Mouse (Mus musculus) macrophage (primary cell): ENCODE data around the gene Nectin2. TPM values are rescaled to one million over a fixed set of nuclear protein-coding genes. Genes with fewer than 3 reads are reported as not detected.

Source experiments
- polyA plus RNA-seq: library from polyadenylated mRNA; stranded (reverse); fragments of 250-400 nt; gene quantifications from 3 replicates; pipeline ENCODE4 v1.2.4, GENCODE M21; 2018; ENCODE audit warnings: inconsistent platforms

The Nectin2 gene
- polyA plus RNA-seq, 1 experiment from 2014 or later, result 5.9 TPM

Other genes with a start within 250 kb of the Nectin2 start
- 5.7 to 9.3 TPM (median 6.9 TPM) in 3 replicates for gene Bloc1s3, start 242.1 kb downstream of the Nectin2 start, polyA plus RNA-seq
- 9.4 to 41.1 TPM (median 33.5 TPM) in 3 replicates for gene Trappc6a, start 242.1 kb downstream of the Nectin2 start, polyA plus RNA-seq
- gene Nkpd1, start 232.6 kb downstream of the Nectin2 start, polyA plus RNA-seq, result not detected in 3 replicates
- 21.4 to 34.9 TPM (median 23.9 TPM) in 3 replicates for gene Ppp1r37, start 187.4 kb downstream of the Nectin2 start, polyA plus RNA-seq
- gene Zfp296, start 173.2 kb downstream of the Nectin2 start, polyA plus RNA-seq, result 0.16 to 0.24 TPM in 2 of 3 replicates, not detected in the other
- gene Gemin7, start 172.9 kb downstream of the Nectin2 start, polyA plus RNA-seq, result 16.9 to 46.6 TPM (median 40.7 TPM) in 3 replicates
- 14.0 to 24.9 TPM (median 16.3 TPM) in 3 replicates for gene Clasrp, start 146.0 kb downstream of the Nectin2 start, polyA plus RNA-seq
- 11.3 to 29.9 TPM (median 15.3 TPM) in 3 replicates for gene Relb, start 121.0 kb downstream of the Nectin2 start, polyA plus RNA-seq
- gene Clptm1, start 85.5 kb downstream of the Nectin2 start, polyA plus RNA-seq, result 90.5 to 113 TPM (median 108 TPM) in 3 replicates
- gene Apoc2, start 72.5 kb downstream of the Nectin2 start, polyA plus RNA-seq, result 31.8 to 82.7 TPM (median 33.3 TPM) in 3 replicates
- gene Gm44805, start 69.1 kb downstream of the Nectin2 start, polyA plus RNA-seq, result not detected in 3 replicates
- gene Apoc4, start 69.0 kb downstream of the Nectin2 start, polyA plus RNA-seq, result 1.1 TPM in 1 of 3 replicates, not detected in the others
- gene Apoc1, start 57.8 kb downstream of the Nectin2 start, polyA plus RNA-seq, result 4.3 to 4.7 TPM (median 4.4 TPM) in 3 replicates
- 11,661 to 20,761 TPM (median 14,221 TPM) in 3 replicates for gene Apoe, start 51.3 kb downstream of the Nectin2 start, polyA plus RNA-seq
- 17.8 to 74.1 TPM (median 32.1 TPM) in 3 replicates for gene Tomm40, start 35.0 kb downstream of the Nectin2 start, polyA plus RNA-seq
- 0.12 to 0.15 TPM (median 0.14 TPM) in 3 replicates for gene Bcam, start 20.5 kb upstream of the Nectin2 start, polyA plus RNA-seq
- gene Cblc, start 46.3 kb upstream of the Nectin2 start, polyA plus RNA-seq, result not detected in 3 replicates
- 11.2 to 30.9 TPM (median 23.0 TPM) in 3 replicates for gene Bcl3, start 72.3 kb upstream of the Nectin2 start, polyA plus RNA-seq
- gene Gm19345, start 101.5 kb upstream of the Nectin2 start, polyA plus RNA-seq, result not detected in 3 replicates
- gene Ceacam16, start 110.8 kb upstream of the Nectin2 start, polyA plus RNA-seq, result 0.18 to 0.82 TPM (median 0.22 TPM) in 3 replicates
- 0.23 TPM in 2 of 3 replicates, not detected in the other for gene Ceacam19, start 137.5 kb upstream of the Nectin2 start, polyA plus RNA-seq
- 13.0 to 22.9 TPM (median 22.5 TPM) in 3 replicates for gene Pvr, start 170.7 kb upstream of the Nectin2 start, polyA plus RNA-seq
- gene Igsf23, start 200.3 kb upstream of the Nectin2 start, polyA plus RNA-seq, result not detected in 3 replicates
- not detected in 3 replicates for gene Ceacam20, start 214.9 kb upstream of the Nectin2 start, polyA plus RNA-seq
- gene Nlrp9b, start 241.0 kb upstream of the Nectin2 start, polyA plus RNA-seq, result not detected in 3 replicates